Mouse (Mus musculus): ENCODE measurements around the gene Ints2. TPM values are rescaled to one million over a fixed set of nuclear protein-coding genes. Genes with fewer than 3 reads are reported as not detected.

The Ints2 gene
- polyA plus RNA-seq, 1 experiment, result 13.3 TPM

DNA sequence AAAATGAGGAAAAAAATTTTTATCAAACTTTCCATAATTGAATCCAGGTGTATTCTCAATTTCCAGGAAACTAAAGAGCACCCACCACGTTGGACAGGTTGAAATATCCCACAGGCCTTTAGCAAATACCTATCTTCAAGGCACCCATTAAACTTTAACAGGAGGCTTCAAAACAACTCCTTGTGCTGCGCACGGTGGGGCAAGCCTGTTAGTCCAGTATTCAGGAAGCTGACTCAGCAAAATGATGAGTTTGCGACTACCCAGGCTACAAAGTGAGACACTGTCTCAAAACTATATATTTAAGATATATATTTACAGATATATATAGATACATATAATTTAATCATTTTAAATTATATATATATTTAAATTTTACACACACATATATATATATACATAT, 24.9 kb downstream of the Ints2 start:
- H3K27me3 ChIP-seq (ENCODE audit: control insufficient read depth, insufficient read depth, low read length), result no peaks in the 10 kb centered on the region
- H3K27ac ChIP-seq (ENCODE audit: control insufficient read depth, insufficient read depth, low read depth, low read length), result no peak overlapping the region
- peaks cover 3% of the 10 kb centered on the region for H3K36me3 ChIP-seq (ENCODE audit: control insufficient read depth, insufficient read depth, low read length)
- H3K4me3 ChIP-seq (ENCODE audit: control insufficient read depth, low read depth, low read length), result no peak overlapping the region
- TF ChIP-seq POLR2A (IDR thresholded peaks at IDR 0.05; ENCODE audit: control insufficient read depth, low read depth, low read length), result no peak
- no peak for TF ChIP-seq CTCF (IDR thresholded peaks at IDR 0.05; ENCODE audit: control insufficient read depth, insufficient read depth, insufficient replicate concordance, low read depth, low read length)
- H3K4me1 ChIP-seq (ENCODE audit: control insufficient read depth, insufficient read depth, low read length), result no peaks in the 10 kb centered on the region

GRCm38 (mm10) chr11:86231781-86232350, 25.5 kb downstream of the Ints2 start:
- no peaks in the 10 kb centered on the region for H3K27me3 ChIP-seq (ENCODE audit: control insufficient read depth, insufficient read depth, low read length)
- H3K4me3 ChIP-seq (ENCODE audit: control insufficient read depth, low read depth, low read length), result no peak overlapping the region
- peaks cover 3% of the 10 kb centered on the region for H3K36me3 ChIP-seq (ENCODE audit: control insufficient read depth, insufficient read depth, low read length)
- no peaks in the 10 kb centered on the region for H3K4me1 ChIP-seq (ENCODE audit: control insufficient read depth, insufficient read depth, low read length)
- no peak overlapping the region for H3K27ac ChIP-seq (ENCODE audit: control insufficient read depth, insufficient read depth, low read depth, low read length)
- TF ChIP-seq POLR2A (IDR thresholded peaks at IDR 0.05; ENCODE audit: control insufficient read depth, low read depth, low read length), result no peak
- no peak for TF ChIP-seq CTCF (IDR thresholded peaks at IDR 0.05; ENCODE audit: control insufficient read depth, insufficient read depth, insufficient replicate concordance, low read depth, low read length)

- H3K36me3 ChIP-seq (ENCODE audit: control insufficient read depth, insufficient read depth, low read length), result peaks cover under 1% of the 10 kb centered on the region
- H3K4me1 ChIP-seq (ENCODE audit: control insufficient read depth, insufficient read depth, low read length), result no peaks in the 10 kb centered on the region
- no peak overlapping the region for H3K4me3 ChIP-seq (ENCODE audit: control insufficient read depth, low read depth, low read length)
- no peak overlapping the region for H3K27ac ChIP-seq (ENCODE audit: control insufficient read depth, insufficient read depth, low read depth, low read length)
- no peaks in the 10 kb centered on the region for H3K27me3 ChIP-seq (ENCODE audit: control insufficient read depth, insufficient read depth, low read length)
- TF ChIP-seq CTCF (IDR thresholded peaks at IDR 0.05; ENCODE audit: control insufficient read depth, insufficient read depth, insufficient replicate concordance, low read depth, low read length) (no peak), POLR2A (IDR thresholded peaks at IDR 0.05; ENCODE audit: control insufficient read depth, low read depth, low read length) (no peak)
Measured at GRCm38 (mm10) chr11:86226646-86227180, 30.7 kb downstream of the Ints2 start.

DNA sequence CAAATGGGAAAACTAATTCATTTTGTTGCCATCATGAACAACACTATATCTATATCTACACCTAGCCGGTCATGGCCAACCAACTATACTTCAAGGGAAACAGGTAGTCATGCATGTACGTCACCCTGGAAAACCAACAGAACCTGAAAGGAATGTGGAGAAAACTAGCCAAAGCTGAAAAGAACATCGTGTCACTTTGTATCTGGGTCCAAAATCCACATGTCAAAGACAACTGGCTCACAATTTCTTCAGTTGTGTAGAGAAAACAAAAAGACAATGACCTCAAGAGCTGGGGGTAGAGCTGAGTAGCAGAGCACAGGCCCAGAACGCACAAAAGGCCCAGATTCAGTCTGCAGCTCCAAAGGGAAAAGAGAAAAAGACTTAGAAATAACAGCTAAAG, 31.6 kb downstream of the Ints2 start:
- TF ChIP-seq CTCF (IDR thresholded peaks at IDR 0.05; ENCODE audit: control insufficient read depth, insufficient read depth, insufficient replicate concordance, low read depth, low read length) (no peak), POLR2A (IDR thresholded peaks at IDR 0.05; ENCODE audit: control insufficient read depth, low read depth, low read length) (no peak)
- Histone ChIP-seq H3K4me3 (ENCODE audit: control insufficient read depth, low read depth, low read length) (no peak overlapping the region), H3K4me1 (ENCODE audit: control insufficient read depth, insufficient read depth, low read length) (no peaks in the 10 kb centered on the region), H3K27me3 (ENCODE audit: control insufficient read depth, insufficient read depth, low read length) (no peaks in the 10 kb centered on the region), H3K27ac (ENCODE audit: control insufficient read depth, insufficient read depth, low read depth, low read length) (no peak overlapping the region), H3K36me3 (ENCODE audit: control insufficient read depth, insufficient read depth, low read length) (no peaks in the 10 kb centered on the region)

GRCm38 (mm10) chr11:86211803-86212202, 45.6 kb downstream of the Ints2 start:
- Histone ChIP-seq H3K4me1 (ENCODE audit: control insufficient read depth, insufficient read depth, low read length) (no peaks in the 10 kb centered on the region), H3K27ac (ENCODE audit: control insufficient read depth, insufficient read depth, low read depth, low read length) (no peak overlapping the region), H3K36me3 (ENCODE audit: control insufficient read depth, insufficient read depth, low read length) (no peaks in the 10 kb centered on the region), H3K27me3 (ENCODE audit: control insufficient read depth, insufficient read depth, low read length) (no peaks in the 10 kb centered on the region), H3K4me3 (ENCODE audit: control insufficient read depth, low read depth, low read length) (no peak overlapping the region)
- TF ChIP-seq POLR2A (IDR thresholded peaks at IDR 0.05; ENCODE audit: control insufficient read depth, low read depth, low read length) (no peak), CTCF (IDR thresholded peaks at IDR 0.05; ENCODE audit: control insufficient read depth, insufficient read depth, insufficient replicate concordance, low read depth, low read length) (no peak)

GRCm38 (mm10) chr11:86209123-86209522, 48.3 kb downstream of the Ints2 start:
- no peaks in the 10 kb centered on the region for H3K36me3 ChIP-seq (ENCODE audit: control insufficient read depth, insufficient read depth, low read length)
- H3K4me3 ChIP-seq (ENCODE audit: control insufficient read depth, low read depth, low read length), result no peak overlapping the region
- H3K4me1 ChIP-seq (ENCODE audit: control insufficient read depth, insufficient read depth, low read length), result no peaks in the 10 kb centered on the region
- H3K27ac ChIP-seq (ENCODE audit: control insufficient read depth, insufficient read depth, low read depth, low read length), result no peak overlapping the region
- TF ChIP-seq POLR2A (IDR thresholded peaks at IDR 0.05; ENCODE audit: control insufficient read depth, low read depth, low read length) (no peak), CTCF (IDR thresholded peaks at IDR 0.05; ENCODE audit: control insufficient read depth, insufficient read depth, insufficient replicate concordance, low read depth, low read length) (no peak)
- H3K27me3 ChIP-seq (ENCODE audit: control insufficient read depth, insufficient read depth, low read length), result no peaks in the 10 kb centered on the region

DNA sequence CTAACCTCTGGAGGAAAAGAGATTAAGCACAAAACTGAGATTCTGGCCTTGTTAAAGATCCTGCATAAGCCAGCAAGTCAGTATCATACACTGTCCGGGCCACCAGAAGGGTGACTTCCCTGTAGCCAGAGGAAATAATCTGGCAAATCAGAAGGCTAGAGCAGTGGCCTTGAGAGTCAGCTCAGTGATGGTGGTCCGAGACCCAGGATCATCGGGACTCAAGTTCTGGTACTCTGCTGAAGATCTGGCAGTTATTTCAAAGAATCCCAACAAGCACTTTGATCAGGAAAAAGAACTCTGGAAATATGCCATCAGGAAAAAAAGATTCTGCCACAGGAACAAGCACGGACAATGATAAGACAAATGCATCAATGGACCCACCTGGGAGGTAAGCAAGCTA, 51.5 kb downstream of the Ints2 start:
- H3K4me1 ChIP-seq (ENCODE audit: control insufficient read depth, insufficient read depth, low read length), result peaks cover 5% of the 10 kb centered on the region
- H3K4me3 ChIP-seq (ENCODE audit: control insufficient read depth, low read depth, low read length), result no peak overlapping the region
- TF ChIP-seq CTCF (IDR thresholded peaks at IDR 0.05; ENCODE audit: control insufficient read depth, insufficient read depth, insufficient replicate concordance, low read depth, low read length) (no peak), POLR2A (IDR thresholded peaks at IDR 0.05; ENCODE audit: control insufficient read depth, low read depth, low read length) (no peak)
- no peak overlapping the region for H3K27ac ChIP-seq (ENCODE audit: control insufficient read depth, insufficient read depth, low read depth, low read length)
- H3K27me3 ChIP-seq (ENCODE audit: control insufficient read depth, insufficient read depth, low read length), result no peaks in the 10 kb centered on the region
- H3K36me3 ChIP-seq (ENCODE audit: control insufficient read depth, insufficient read depth, low read length), result no peaks in the 10 kb centered on the region
